Mouse (Mus musculus): ENCODE data around the gene Gm21913. TPM values are rescaled to one million over a fixed set of nuclear protein-coding genes. Genes with fewer than 3 reads are reported as not detected.
"Not testable (repeated sequence)": the region's sequence is repeated elsewhere in the genome, so short reads cannot be mapped to it uniquely, and the experiment has no call there.

Gene Gm21913
- not detected in 2 replicates for polyA plus RNA-seq (2014; fragmentation: Nextera tagmentation; extraction: Ambion mirVana)

DNA sequence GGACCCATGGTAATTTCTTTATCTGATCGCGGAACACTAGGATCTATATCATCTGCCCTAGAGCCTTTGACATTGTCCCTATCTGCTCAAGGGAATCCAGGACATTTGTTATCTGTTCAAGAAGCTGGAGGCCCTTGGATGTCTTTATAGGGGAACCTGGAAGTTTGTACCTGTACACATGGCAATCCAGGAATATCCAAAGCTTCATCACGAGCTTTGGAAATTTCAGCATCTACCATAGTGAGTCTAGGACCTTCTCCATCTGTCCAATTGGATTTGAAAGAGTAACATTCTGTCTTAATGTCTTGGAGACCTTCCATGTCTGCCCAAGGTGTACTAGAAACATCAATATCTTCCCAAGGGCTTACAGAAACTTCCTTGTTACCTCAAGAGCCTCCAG is at the start of gene Gm21913:
Gm21913 (plus strand) TSS at position 301 of the 400 bp plus-strand sequence.
- H3K36me3 ChIP-seq (ENCODE audit: control insufficient read depth, insufficient read depth, low read length); H3K9me3 ChIP-seq (ENCODE audit: control insufficient read depth, low read length); H3K27ac ChIP-seq (ENCODE audit: low read depth, low read length); H3K4me2 ChIP-seq (ENCODE audit: low read depth, low read length); H3K4me1 ChIP-seq (ENCODE audit: control insufficient read depth, insufficient read depth, low read length); H3K4me3 ChIP-seq (ENCODE audit: low read depth, low read length); H3K9ac ChIP-seq (replicated peaks; ENCODE audit: low read depth, low read length); ATAC-seq (ENCODE audit: low read depth); H3K27me3 ChIP-seq (ENCODE audit: control insufficient read depth, insufficient read depth, low read length): not testable (repeated sequence)
- WGBS: no CpG with 5 or more reads among the region's 3 CpGs

Other genes with a start within 250 kb of the Gm21913 start
- not detected in 2 replicates for gene Gm29110, start 153.4 kb upstream of the Gm21913 start, polyA plus RNA-seq (2014; fragmentation: Nextera tagmentation; extraction: Ambion mirVana)